Mouse (Mus musculus): ENCODE results near the gene S1pr1. TPM values are rescaled to one million over a fixed set of nuclear protein-coding genes. Genes with fewer than 3 reads are reported as not detected.
A peak's percentile ranks its signal among the peaks of the same experiment; 100 is the strongest.

S1pr1 gene
- total RNA-seq, 2 experiments from 2014 or later, result 2.4 to 3.3 TPM

DNA sequence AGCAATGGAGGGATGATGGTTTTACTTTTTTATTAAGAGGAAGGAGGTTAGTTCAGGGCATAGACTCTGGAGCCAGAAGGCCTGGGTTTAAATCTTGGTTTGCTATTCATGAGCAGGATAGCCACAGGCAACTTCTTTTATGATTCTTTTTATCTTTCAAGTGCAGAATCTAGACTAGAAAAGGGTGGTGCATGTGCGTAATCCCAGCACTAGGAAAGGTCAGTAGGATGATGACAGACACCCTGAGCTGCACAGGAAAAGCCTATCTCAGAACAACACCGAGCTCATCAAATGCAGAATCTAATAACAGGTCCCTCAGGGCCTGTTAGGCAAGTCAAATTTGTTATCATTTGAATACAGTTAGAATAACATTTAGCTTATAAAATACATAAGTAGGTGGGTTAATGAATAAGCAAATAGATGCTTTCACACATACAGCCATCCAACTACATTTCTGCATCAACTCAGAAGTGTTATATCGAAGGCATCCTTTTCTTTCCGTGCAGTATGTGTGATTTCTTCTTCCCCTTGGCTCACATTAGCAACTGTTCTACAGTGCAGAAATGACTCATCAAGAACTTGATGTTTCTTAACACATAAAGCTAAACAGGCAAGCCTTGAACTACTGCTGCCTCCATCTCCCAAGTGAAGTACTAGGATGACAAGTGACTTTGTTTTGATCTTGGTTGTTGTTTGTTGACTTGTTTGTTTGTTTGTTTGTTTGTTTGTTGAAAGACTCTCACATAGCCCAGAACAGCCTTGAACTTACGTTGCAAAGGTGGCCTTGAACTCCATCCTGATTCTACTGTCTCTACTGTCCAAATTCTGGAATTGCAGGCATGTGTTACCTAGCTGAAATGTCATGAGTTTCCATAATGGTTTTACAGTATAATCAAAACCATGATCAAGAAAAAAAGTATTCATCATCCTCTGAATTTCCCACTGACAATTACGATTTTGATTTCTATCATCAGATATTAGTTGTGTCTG lies 39.0 kb downstream of the S1pr1 start:
- ATAC-seq (ENCODE audit: poor library complexity, severe bottlenecking), result no peak

DNA sequence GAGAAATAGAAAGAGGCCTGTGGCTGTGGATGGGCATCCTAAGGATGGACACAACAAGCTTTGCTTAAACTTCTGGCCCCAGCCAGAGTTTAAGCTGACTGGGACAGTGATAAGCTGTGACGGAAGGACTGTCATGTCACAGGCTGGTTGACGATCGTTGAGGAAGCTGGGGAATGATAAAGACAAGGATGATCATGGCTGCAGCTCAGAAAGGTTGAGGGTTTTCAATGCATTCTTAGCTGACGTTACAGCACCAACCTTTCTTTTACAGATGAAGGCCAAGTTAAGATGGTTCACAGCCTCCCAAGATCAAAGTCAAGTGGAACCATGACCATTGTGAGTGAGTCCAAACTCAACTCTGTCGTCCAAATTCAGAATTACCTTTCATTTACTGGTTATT lies 40.2 kb downstream of the S1pr1 start:
- ATAC-seq (ENCODE audit: poor library complexity, severe bottlenecking), result no peak

DNA sequence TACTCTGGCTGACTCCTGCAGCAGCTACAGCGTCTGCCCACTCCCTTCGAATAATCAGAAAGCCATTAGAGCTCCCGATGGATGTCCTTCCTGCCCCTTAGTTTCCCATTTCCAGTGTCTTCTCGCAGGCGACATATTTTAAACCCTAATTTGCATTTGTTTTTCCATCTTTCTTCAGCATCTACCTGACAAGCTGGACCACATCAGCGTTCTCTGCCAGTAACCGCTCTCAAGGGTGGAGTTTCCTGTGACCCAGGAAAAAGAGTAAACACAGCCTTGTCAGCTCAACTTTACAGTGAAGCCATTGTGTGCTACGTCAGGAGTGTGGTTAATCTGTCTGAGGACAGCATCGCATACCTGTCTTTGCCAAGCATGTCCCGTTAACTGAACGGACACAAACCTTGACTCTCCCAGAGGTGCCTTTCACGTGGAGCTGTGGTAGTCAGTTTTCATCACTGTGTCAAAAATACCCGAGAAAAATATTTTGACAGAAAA lies 41.2 kb downstream of the S1pr1 start:
- ATAC-seq (ENCODE audit: poor library complexity, severe bottlenecking), result peak; percentile 51

DNA sequence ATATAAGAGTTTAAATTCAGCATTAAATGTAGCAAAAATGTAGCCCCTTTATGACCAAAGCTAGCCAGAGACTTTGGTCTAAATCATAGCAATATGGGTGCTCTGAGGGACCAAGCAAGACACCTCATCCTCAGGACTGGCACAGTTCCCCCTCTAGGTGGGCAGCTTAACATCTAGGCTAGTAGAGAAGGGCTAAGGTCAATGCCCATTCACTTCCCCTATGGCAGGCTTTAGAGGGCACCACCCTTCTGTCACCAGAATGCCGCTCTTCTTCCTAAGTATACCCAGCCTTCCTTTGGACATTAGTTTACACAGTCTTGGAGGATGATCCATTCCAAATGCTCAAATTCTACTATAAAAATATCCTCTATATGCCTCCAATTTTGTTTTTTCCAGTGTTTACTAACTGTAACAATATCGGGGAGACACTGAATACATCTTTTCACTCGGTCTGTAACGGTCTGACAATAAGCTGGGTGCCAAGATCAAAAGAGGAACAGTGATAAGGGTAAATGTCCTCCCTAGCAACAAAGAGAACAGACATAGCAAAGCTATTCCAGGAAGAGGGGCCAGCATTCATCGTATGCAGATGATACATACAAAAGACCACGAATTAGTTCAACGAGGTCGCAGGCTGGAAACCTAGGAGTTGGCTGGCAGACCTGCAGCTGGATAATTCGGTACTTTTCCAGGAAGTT lies 41.8 kb downstream of the S1pr1 start:
- peak; percentile 81 for ATAC-seq (ENCODE audit: poor library complexity, severe bottlenecking)

DNA sequence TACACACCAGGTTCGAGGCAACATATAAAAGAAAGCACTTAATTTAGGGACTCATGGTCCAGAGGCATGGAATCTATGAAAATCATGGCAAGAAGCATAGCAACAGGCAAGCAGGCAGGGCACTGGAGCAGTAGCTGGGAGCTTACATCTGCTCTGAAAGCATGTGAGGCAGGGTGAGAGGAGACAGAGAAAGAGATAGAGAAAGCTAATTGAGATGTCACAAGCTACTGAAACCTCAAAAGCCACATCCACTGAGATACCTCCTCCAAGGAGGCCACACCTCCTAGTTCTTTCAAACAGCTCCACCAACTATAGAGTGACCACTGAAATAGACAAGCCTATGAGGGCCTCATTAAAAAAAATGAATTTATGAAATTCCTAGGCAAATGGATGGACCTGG lies 45.6 kb downstream of the S1pr1 start:
- peak; percentile 69 for ATAC-seq (ENCODE audit: poor library complexity, severe bottlenecking)

DNA sequence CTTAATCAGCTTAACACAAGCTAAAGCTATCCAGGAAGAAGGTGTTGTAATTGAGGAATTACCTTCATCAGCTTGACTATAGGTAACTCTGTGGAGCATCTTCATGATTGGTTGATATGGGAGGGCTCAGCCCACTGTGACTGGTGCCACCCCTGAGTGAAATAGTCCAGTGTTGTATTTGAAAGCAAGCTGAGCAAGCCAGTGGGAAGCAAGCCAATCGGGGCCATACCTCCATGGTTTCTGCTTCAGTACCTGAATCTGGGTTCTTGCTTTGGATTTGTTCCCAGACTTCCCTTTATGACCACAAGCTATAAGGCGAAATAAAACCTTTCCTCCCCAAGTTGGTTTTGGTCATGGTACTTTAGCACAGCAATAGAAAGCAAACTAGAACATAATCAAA lies 47.7 kb downstream of the S1pr1 start:
- no peak for ATAC-seq (ENCODE audit: poor library complexity, severe bottlenecking)

DNA sequence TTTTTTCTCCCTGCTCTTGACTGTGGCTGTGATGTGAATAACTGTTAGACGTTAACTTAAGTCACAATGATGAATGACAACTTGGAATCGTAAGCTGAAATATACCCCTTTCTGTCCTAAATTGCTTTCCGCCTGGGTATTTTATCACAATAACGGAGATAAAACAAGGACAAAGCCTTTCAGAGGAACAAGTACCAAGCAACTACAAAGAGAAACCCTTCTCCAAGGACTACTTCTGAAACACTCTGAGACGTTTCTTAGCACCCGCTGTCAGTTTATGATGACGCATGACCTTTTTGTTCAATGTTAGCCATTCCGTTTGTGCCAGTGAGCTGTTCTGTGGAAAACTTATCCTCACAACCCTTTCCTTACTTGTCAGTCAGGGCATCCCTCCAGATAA lies 48.3 kb downstream of the S1pr1 start:
- no peak for ATAC-seq (ENCODE audit: poor library complexity, severe bottlenecking)

DNA sequence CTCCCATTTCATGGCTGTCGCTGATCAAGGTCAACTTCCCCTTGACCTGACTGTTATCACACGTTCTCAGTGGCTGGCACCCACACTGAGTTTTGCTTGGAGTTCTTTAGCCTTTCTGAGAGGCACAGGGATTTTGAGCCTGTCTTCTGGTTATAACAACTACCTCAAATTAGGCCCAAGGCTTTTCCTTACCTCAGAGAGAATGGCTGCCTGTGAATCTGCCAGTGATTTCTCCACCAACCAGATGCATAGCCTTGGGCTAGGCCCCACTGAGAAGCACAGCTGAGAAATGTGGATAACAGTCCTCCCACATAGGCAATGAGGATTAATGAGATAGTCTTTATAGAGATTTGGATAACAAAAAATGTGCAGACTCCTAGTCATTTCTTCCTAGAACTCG lies 50.4 kb downstream of the S1pr1 start:
- no peak for ATAC-seq (ENCODE audit: poor library complexity, severe bottlenecking)

DNA sequence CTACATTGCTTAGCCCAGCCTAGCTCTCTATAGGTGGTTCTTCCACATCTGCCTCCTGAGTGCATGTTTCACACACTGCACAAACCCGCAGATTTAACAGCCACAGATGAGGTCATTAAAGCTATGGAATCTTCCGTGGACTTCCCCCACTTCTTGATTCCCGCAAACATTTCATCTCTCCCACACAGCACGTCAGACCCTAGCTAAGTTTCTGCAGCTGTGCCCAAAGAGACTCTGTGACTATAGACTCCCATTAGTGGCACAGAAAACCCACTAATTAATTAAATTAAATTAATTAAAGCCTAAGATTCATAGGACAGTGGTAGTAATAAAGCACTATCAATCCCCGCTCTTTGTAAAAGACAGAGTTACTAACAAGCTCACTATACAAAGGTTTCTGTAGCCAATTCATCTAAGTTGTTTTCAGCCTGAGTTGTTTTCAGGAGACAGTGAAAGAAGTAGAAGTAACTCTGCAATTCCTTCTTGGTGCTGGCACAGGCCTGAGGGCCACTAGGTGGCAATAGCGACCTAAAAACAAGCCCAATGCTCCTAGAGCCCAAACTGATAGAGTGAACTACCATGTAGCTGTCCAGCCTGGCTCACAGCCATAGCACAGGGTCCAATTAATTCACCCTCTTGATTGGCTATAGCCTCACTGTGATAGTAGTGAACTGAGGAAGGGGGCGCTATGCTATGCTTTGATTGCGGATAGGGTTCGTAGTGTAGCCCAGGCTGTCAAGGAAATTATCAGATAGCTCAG lies 54.0 kb downstream of the S1pr1 start:
- ATAC-seq (ENCODE audit: poor library complexity, severe bottlenecking), result peak; percentile 97

Other genes starting within 250 kb of the S1pr1 start
- gene Dph5, start 172.8 kb upstream of the S1pr1 start, total RNA-seq (2015), result 10.2 and 15.6 TPM in 2 replicates
- 26.8 and 27.3 TPM in 2 replicates for gene Dph5, start 172.8 kb upstream of the S1pr1 start, total RNA-seq (2017)

Measured in megakaryocyte, adult 5-6 weeks (primary cell).